Mouse (Mus musculus): ENCODE data around the gene Slc17a8. TPM values are rescaled to one million over a fixed set of nuclear protein-coding genes. Genes with fewer than 3 reads are reported as not detected.

The Slc17a8 gene
- polyA plus RNA-seq, 1 experiment, result not detected

DNA sequence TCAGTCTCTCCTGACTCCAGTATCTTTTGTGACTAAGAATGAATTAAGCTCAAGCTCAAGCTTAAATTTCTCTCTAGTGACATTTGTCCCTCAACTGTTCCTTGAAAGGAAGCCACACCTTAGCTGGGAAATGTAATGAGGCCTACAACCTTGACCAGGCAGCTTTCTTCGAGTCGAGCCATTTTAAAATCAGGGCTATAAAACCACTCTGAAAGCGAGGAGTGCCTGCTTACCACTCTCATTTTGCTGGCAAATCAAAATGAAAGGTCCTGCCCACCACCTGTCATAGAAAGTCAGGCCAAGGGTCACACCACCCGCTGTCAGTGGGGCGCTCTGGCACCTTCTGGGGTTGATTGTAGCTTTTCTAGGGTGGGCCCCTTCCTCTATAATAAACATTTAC is 25.1 kb downstream of the Slc17a8 start:
- H3K4me3 ChIP-seq (replicated peaks), result no peak overlapping the region
- H3K36me3 ChIP-seq (replicated peaks; ENCODE audit: low read length), result no peaks in the 10 kb centered on the region
- TF ChIP-seq FLI1 (IDR thresholded peaks at IDR 0.05; ENCODE audit: low read length), result no peak
- TF ChIP-seq GATA1 (IDR thresholded peaks at IDR 0.05; ENCODE audit: borderline replicate concordance, low read length), result no peak
- H3K4me1 ChIP-seq, result peaks cover 68% of the 10 kb centered on the region
- H3K27me3 ChIP-seq (replicated peaks), result no peaks in the 10 kb centered on the region
- no peaks in the 10 kb centered on the region for H3K9me3 ChIP-seq

DNA sequence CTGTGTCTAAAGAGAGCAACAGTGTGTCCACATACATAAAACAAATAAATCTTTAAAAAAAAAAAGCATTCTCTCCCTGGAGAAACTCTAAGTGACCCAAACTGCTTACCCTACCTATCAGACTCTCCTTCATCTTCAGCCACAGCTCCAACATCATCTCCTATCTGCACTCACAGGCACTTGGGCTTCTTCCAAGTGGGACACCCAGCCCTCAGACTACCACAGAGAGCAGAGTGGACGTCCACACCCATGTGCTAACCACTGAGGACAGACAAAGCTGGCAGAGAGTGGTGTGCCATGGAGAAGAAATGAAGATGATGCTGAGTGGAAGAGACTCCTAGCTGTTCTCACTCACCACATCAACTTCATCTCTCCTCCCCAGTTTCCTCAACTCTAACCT is 25.5 kb downstream of the Slc17a8 start:
- no peak for TF ChIP-seq FLI1 (IDR thresholded peaks at IDR 0.05; ENCODE audit: low read length)
- no peak for TF ChIP-seq GATA1 (IDR thresholded peaks at IDR 0.05; ENCODE audit: borderline replicate concordance, low read length)
- Histone ChIP-seq H3K4me1 (peaks cover 68% of the 10 kb centered on the region), H3K9me3 (no peaks in the 10 kb centered on the region), H3K4me3 (replicated peaks) (no peak overlapping the region), H3K36me3 (replicated peaks; ENCODE audit: low read length) (no peaks in the 10 kb centered on the region), H3K27me3 (replicated peaks) (no peaks in the 10 kb centered on the region)

GRCm38 (mm10) chr10:89594309-89594708 is 26.7 kb downstream of the Slc17a8 start:
- TF ChIP-seq GATA1 (IDR thresholded peaks at IDR 0.05; ENCODE audit: borderline replicate concordance, low read length) (no peak), FLI1 (IDR thresholded peaks at IDR 0.05; ENCODE audit: low read length) (no peak)
- peaks cover 57% of the 10 kb centered on the region for H3K4me1 ChIP-seq
- no peaks in the 10 kb centered on the region for H3K27me3 ChIP-seq (replicated peaks)
- no peaks in the 10 kb centered on the region for H3K9me3 ChIP-seq
- H3K36me3 ChIP-seq (replicated peaks; ENCODE audit: low read length), result no peaks in the 10 kb centered on the region
- H3K4me3 ChIP-seq (replicated peaks), result no peak overlapping the region

DNA sequence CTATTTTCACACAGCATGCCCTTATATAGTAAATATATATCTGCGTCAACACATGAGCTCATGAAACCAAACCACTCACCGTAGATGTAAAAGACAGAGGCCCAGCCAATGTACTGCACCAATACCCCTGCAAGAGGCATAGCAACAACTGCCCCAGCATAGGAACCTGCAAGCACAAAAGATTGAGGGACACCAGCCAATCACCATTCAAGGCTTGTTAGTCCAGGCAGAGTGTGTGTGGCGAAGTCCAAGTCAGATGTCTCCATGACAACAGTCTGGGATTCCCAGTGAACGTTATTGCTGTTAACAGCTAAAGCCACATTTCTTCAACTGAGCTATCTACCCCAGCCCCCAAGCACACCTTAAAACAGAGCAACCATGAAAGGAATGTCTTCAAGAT is 28.3 kb downstream of the Slc17a8 start:
- Histone ChIP-seq H3K36me3 (replicated peaks; ENCODE audit: low read length) (no peaks in the 10 kb centered on the region), H3K9me3 (no peaks in the 10 kb centered on the region), H3K4me1 (peaks cover 41% of the 10 kb centered on the region), H3K4me3 (replicated peaks) (no peak overlapping the region), H3K27me3 (replicated peaks) (no peaks in the 10 kb centered on the region)
- TF ChIP-seq GATA1 (IDR thresholded peaks at IDR 0.05; ENCODE audit: borderline replicate concordance, low read length), result no peak
- no peak for TF ChIP-seq FLI1 (IDR thresholded peaks at IDR 0.05; ENCODE audit: low read length)

DNA sequence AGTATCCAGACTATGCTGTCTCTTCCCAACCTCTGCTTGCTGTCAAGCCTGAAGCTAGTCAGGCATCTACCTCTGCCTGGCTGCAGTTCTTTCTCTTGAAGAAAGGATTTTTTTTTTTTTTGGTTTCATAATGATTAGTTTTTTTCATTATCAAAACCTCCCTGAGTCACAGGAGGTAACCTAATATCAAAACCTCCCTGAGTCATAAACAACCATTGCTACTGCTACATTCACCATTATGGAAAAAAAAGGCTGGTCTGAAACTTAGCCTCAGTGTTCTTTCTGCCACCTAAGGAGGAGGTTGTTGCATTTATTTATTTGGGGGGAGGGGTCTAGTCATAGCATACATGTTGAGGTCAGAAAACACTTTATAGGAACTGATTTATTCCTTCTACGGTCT is 31.2 kb downstream of the Slc17a8 start:
- Histone ChIP-seq H3K4me3 (replicated peaks) (no peak overlapping the region), H3K4me1 (peaks cover 14% of the 10 kb centered on the region), H3K36me3 (replicated peaks; ENCODE audit: low read length) (no peaks in the 10 kb centered on the region), H3K27me3 (replicated peaks) (no peaks in the 10 kb centered on the region), H3K9me3 (no peaks in the 10 kb centered on the region)
- TF ChIP-seq GATA1 (IDR thresholded peaks at IDR 0.05; ENCODE audit: borderline replicate concordance, low read length), result no peak
- no peak for TF ChIP-seq FLI1 (IDR thresholded peaks at IDR 0.05; ENCODE audit: low read length)

- Histone ChIP-seq H3K27me3 (replicated peaks) (no peaks in the 10 kb centered on the region), H3K9me3 (no peaks in the 10 kb centered on the region), H3K4me3 (replicated peaks) (no peak overlapping the region), H3K4me1 (peaks cover 4% of the 10 kb centered on the region; the same call in 1 of the 2 replicates), H3K36me3 (replicated peaks; ENCODE audit: low read length) (no peaks in the 10 kb centered on the region)
- no peak for TF ChIP-seq FLI1 (IDR thresholded peaks at IDR 0.05; ENCODE audit: low read length)
- no peak for TF ChIP-seq GATA1 (IDR thresholded peaks at IDR 0.05; ENCODE audit: borderline replicate concordance, low read length)
Observed at GRCm38 (mm10) chr10:89588708-89589107, 32.3 kb downstream of the Slc17a8 start.

GRCm38 (mm10) chr10:89584709-89585108 is 36.3 kb downstream of the Slc17a8 start:
- TF ChIP-seq GATA1 (IDR thresholded peaks at IDR 0.05; ENCODE audit: borderline replicate concordance, low read length), result no peak
- TF ChIP-seq FLI1 (IDR thresholded peaks at IDR 0.05; ENCODE audit: low read length), result no peak
- no peaks in the 10 kb centered on the region for H3K36me3 ChIP-seq (replicated peaks; ENCODE audit: low read length)
- H3K4me3 ChIP-seq (replicated peaks), result no peak overlapping the region
- H3K4me1 ChIP-seq, result peaks cover 9% of the 10 kb centered on the region; the same call in 1 of the 2 replicates
- no peaks in the 10 kb centered on the region for H3K9me3 ChIP-seq
- H3K27me3 ChIP-seq (replicated peaks), result no peaks in the 10 kb centered on the region

GRCm38 (mm10) chr10:89578801-89579200 is 42.3 kb downstream of the Slc17a8 start:
- H3K4me1 ChIP-seq, result peaks cover 20% of the 10 kb centered on the region
- H3K36me3 ChIP-seq (replicated peaks; ENCODE audit: low read length), result no peaks in the 10 kb centered on the region
- H3K27me3 ChIP-seq (replicated peaks), result no peaks in the 10 kb centered on the region
- H3K9me3 ChIP-seq, result no peaks in the 10 kb centered on the region
- TF ChIP-seq FLI1 (IDR thresholded peaks at IDR 0.05; ENCODE audit: low read length), result no peak
- TF ChIP-seq GATA1 (IDR thresholded peaks at IDR 0.05; ENCODE audit: borderline replicate concordance, low read length), result no peak
- no peak overlapping the region for H3K4me3 ChIP-seq (replicated peaks)

DNA sequence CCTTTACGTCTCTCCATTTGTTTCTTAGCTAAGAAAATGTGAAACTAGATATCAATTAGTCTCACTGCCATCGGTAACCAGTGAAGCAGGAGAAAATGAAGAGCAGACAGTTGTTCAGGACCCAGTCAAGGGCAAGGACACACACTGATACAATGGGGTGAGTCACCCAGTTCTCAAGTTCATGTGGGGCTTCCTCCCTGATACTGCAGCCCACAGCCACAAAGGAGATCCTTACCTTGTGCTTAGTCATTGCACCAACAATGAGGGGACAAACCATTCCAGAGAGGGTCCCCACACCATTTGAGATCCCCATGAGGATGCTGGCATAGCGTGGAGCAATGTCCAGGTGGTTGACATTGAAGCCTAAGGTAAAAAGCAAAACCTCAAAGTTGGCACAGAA is 43.4 kb downstream of the Slc17a8 start:
- H3K9me3 ChIP-seq, result no peaks in the 10 kb centered on the region
- H3K36me3 ChIP-seq (replicated peaks; ENCODE audit: low read length), result no peaks in the 10 kb centered on the region
- no peak for TF ChIP-seq FLI1 (IDR thresholded peaks at IDR 0.05; ENCODE audit: low read length)
- TF ChIP-seq GATA1 (IDR thresholded peaks at IDR 0.05; ENCODE audit: borderline replicate concordance, low read length), result no peak
- no peak overlapping the region for H3K4me3 ChIP-seq (replicated peaks)
- no peaks in the 10 kb centered on the region for H3K27me3 ChIP-seq (replicated peaks)
- H3K4me1 ChIP-seq, result peaks cover 25% of the 10 kb centered on the region

DNA sequence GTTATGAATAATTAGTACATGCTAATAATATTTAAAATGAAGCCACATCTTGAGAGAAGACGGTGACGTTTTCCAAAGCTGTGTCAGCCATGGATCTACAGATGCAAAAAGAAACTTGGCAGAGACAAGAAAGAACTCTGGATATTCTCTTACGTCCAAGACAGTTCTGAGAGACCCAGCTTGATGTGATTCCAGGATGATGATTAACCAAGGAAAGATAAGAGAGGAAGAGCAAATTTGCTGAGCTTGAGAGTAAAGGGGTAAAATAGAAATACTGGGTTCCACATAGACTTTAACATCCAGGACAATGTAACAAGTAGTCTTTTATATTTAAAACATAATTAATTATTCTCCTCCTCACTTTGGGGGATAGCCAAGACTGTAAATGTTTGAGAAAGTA is 47.6 kb downstream of the Slc17a8 start:
- Histone ChIP-seq H3K4me3 (replicated peaks) (no peak overlapping the region), H3K27me3 (replicated peaks) (no peaks in the 10 kb centered on the region), H3K4me1 (peaks cover 24% of the 10 kb centered on the region), H3K36me3 (replicated peaks; ENCODE audit: low read length) (peaks cover 11% of the 10 kb centered on the region), H3K9me3 (peaks cover 14% of the 10 kb centered on the region)
- TF ChIP-seq GATA1 (IDR thresholded peaks at IDR 0.05; ENCODE audit: borderline replicate concordance, low read length) (no peak), FLI1 (IDR thresholded peaks at IDR 0.05; ENCODE audit: low read length) (no peak)

DNA sequence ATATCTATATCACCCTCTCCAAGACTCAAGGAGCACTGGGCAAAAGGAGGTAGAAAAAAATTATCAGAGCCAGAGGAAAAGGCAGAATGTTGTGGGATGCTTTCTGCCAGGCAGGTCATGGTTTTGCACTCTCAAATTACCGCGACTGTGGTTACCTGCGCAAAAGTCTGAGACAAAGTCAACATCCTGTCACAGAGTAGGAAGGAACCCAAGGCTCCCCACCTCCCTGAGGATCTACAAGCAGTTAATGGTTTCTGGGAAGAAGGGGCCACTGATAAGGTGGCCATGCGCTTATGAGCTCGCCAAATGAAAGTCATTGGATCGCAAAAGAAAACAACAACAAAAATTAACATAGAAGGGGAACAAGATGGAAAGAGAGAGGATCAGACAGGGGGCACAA is 48.1 kb downstream of the Slc17a8 start:
- peaks cover 11% of the 10 kb centered on the region for H3K36me3 ChIP-seq (replicated peaks; ENCODE audit: low read length)
- peaks cover 14% of the 10 kb centered on the region for H3K9me3 ChIP-seq
- TF ChIP-seq FLI1 (IDR thresholded peaks at IDR 0.05; ENCODE audit: low read length), result no peak
- TF ChIP-seq GATA1 (IDR thresholded peaks at IDR 0.05; ENCODE audit: borderline replicate concordance, low read length), result no peak
- H3K4me1 ChIP-seq, result peaks cover 24% of the 10 kb centered on the region
- no peaks in the 10 kb centered on the region for H3K27me3 ChIP-seq (replicated peaks)
- H3K4me3 ChIP-seq (replicated peaks), result peak overlapping the region; percentile 42
